Mouse (Mus musculus) embryonic facial prominence, embryonic 14.5 days (tissue): ENCODE measurements at regions not wholly inside any gene's neighbourhood (a gene's known extent, or its start where the extent isn't known, plus 50 kb on each side); places are given as distances from the start of the nearest gene placed in this dataset.

Source experiments
- ATAC-seq: fragments of 200-750 bp; cut with Nextera tagmentation; 2 replicates; pipeline ENCODE4 v1.8.0; 2017; ENCODE audit warnings: low read depth, moderate number of reproducible peaks, moderate TSS enrichment
- DNase-seq: peaks from one replicate; pipeline ENCODE4 v3.0.0-alpha.2; 2015; ENCODE audit warnings: low spot score
- H3K27ac ChIP-seq: fragments of 300-500 bp; sonication (generic); replicated peaks from 2 replicates; pipeline ENCODE4 v1.5.1; 2014; ENCODE audit warnings: low read depth, mild to moderate bottlenecking, low read length, moderate library complexity
- H3K27me3 ChIP-seq: fragments of 300-500 bp; sonication (generic); replicated peaks from 2 replicates; pipeline ENCODE4 v1.6.1; 2014; ENCODE audit warnings: low read length; ENCODE audit not compliant: control insufficient read depth, insufficient read depth
- H3K36me3 ChIP-seq: fragments of 300-500 bp; sonication (generic); 2 replicates; pipeline ENCODE4 v1.6.1; 2014; ENCODE audit warnings: low read length, mixed read lengths; ENCODE audit not compliant: control insufficient read depth, insufficient read depth
- H3K4me1 ChIP-seq: fragments of 300-500 bp; sonication (generic); 2 replicates; pipeline ENCODE4 v1.6.1; 2014; ENCODE audit warnings: antibody characterized with exemption, low read length; ENCODE audit not compliant: control insufficient read depth, insufficient read depth
- H3K4me2 ChIP-seq: fragments of 300-500 bp; sonication (generic); 2 replicates; pipeline ENCODE4 v1.6.1; 2014; ENCODE audit warnings: low read depth, mild to moderate bottlenecking, low read length, moderate library complexity, mixed read lengths
- H3K4me3 ChIP-seq: fragments of 300-500 bp; sonication (generic); 2 replicates; pipeline ENCODE4 v1.5.1; 2014; ENCODE audit warnings: low read depth, mild to moderate bottlenecking, low read length
- H3K9ac ChIP-seq: fragments of 300-500 bp; sonication (generic); 2 replicates; pipeline ENCODE4 v1.6.1; 2014; ENCODE audit warnings: low read depth, mild to moderate bottlenecking, low read length, moderate library complexity, mixed read lengths
- H3K9me3 ChIP-seq: fragments of 300-500 bp; sonication (generic); 2 replicates; pipeline ENCODE4 v1.6.1; 2016; ENCODE audit warnings: low read length; ENCODE audit not compliant: control insufficient read depth
- WGBS: fragments of 180-500 bp; shearing (Covaris S2); extraction: QIAGEN DNeasy Blood & Tissue Kit; methylation state at CpG from one replicate; pipeline ENCODE4 v1.1.7; 2014; 5-methylcytosine and 5-hydroxymethylcytosine counted together

DNA sequence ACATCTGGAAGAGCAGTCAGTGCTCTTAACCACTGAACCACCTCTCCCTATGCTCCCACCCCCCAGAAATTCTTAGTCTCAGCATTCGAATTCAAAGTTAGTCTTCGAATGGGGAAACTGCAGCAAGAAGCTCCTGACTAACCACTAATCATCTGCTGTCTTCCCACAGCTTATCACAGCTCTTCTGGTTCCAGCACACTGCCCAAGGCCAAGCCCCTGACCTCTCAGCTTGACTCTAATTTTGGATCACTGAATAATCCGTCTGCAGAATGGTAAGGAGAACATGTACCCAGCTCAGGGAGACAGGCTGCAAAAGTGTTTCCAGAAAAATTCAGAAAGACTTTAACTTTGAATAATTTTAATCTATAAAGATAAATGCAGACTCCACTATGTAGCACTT is 325.8 kb upstream of the 2610001J05Rik start:
- H3K4me1 ChIP-seq: no peaks in the 10 kb centered on the region
- H3K4me2 ChIP-seq: no peak overlapping the region
- H3K9ac ChIP-seq: no peak overlapping the region
- H3K27ac ChIP-seq: no peak overlapping the region
- ATAC-seq (no peak), DNase-seq (peak; percentile 2)
- no peaks in the 10 kb centered on the region for H3K36me3 ChIP-seq
- WGBS: 65% methylated on average over 3 of the region's 3 CpGs
- H3K9me3 ChIP-seq: no peaks in the 10 kb centered on the region
- no peaks in the 10 kb centered on the region for H3K27me3 ChIP-seq
- no peak overlapping the region for H3K4me3 ChIP-seq

DNA sequence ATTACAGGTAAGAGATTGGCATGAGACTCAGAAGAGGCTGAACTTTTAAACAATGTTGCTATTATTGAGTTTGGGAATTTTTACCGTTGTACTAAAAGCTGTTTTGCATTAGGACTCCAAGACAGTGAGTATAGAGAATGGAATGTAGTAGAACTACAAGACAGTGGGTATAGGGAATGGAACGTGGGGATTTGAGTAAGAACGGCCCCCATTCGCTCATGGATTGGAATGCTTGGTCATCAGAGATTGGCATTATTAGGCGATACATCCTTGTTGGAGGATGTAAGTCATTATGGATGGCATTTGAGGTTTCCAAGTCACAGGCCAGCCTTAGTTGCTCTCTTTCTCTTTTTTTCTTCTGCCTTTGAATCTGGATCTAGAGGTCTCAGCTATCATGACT is 324.0 kb upstream of the 2610001J05Rik start:
- Histone ChIP-seq H3K4me3 (no peak overlapping the region), H3K27me3 (no peaks in the 10 kb centered on the region), H3K4me1 (no peaks in the 10 kb centered on the region), H3K36me3 (no peaks in the 10 kb centered on the region), H3K4me2 (no peak overlapping the region), H3K9ac (no peak overlapping the region), H3K9me3 (no peaks in the 10 kb centered on the region), H3K27ac (no peak overlapping the region)
- no peak for DNase-seq
- whole genome bisulfite sequencing: 70% methylated on average over 5 of the region's 5 CpGs
- no peak for ATAC-seq

DNA sequence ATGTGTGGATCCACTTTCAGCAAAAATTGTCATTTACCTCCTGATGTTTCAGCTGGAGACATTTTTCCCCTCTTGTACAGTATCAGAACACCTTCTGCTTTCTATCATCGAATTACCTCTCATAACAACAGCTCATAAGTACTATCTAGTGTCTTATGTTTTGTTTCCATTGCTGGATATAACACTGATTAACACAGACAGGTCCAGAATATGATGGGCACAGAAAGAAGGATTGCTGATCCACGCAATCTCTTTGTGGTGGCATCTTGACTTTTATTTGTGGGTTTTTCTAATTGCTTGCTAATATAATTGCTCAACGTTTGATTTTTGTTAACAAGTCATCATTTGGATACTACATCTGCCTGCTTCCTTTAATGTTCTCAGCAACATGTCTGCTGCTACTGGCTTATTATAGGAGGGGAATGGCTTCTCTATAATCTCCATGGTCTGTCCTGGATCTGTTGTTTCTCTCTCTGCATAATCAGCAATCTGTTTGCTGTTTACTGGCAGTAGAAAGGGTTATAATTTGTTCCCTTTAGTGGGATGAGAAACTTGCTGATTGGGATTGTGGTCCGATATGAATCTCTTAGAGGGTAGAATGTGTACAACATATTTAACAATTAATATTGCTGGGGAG is 320.2 kb upstream of the 2610001J05Rik start:
- no peak overlapping the region for H3K4me3 ChIP-seq
- no peak for DNase-seq
- no peak overlapping the region for H3K9ac ChIP-seq
- no peaks in the 10 kb centered on the region for H3K27me3 ChIP-seq
- H3K4me2 ChIP-seq: no peak overlapping the region
- ATAC-seq: no peak
- H3K36me3 ChIP-seq: no peaks in the 10 kb centered on the region
- no peak overlapping the region for H3K27ac ChIP-seq
- H3K9me3 ChIP-seq: no peaks in the 10 kb centered on the region
- WGBS: 73% methylated on average over 4 of the region's 4 CpGs
- H3K4me1 ChIP-seq: no peaks in the 10 kb centered on the region

DNA sequence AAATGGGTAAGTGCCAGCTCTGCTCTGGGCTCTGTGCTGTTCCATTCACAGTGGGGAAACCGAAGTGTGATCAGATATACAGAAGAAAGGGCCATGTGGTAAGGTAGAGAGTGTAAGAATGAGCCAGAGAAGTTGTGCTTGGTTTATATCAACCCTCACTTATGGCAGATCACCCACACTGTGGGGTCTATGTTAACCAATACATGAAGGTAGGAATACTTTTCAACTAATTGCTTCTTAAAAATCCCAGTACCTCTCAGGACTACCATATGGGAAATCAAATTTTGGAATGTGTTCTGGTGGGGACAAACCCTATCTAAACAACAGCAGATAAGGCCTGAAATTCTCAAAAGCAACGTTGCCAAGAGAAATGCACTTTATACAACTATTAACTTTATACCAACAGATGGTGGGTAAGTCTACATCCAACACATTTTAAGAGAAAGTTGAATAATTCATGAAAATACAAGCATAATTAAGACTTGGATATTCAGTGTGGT is 314.7 kb upstream of the 2610001J05Rik start:
- Histone ChIP-seq H3K27ac (no peak overlapping the region), H3K36me3 (no peaks in the 10 kb centered on the region), H3K4me2 (no peak overlapping the region), H3K4me3 (no peak overlapping the region), H3K9me3 (peaks cover 4% of the 10 kb centered on the region; the same call in 1 of the 2 replicates), H3K4me1 (no peaks in the 10 kb centered on the region), H3K9ac (no peak overlapping the region), H3K27me3 (no peaks in the 10 kb centered on the region)
- ATAC-seq (no peak), DNase-seq (no peak)
- 54% methylated on average over 2 of the region's 2 CpGs for WGBS

DNA sequence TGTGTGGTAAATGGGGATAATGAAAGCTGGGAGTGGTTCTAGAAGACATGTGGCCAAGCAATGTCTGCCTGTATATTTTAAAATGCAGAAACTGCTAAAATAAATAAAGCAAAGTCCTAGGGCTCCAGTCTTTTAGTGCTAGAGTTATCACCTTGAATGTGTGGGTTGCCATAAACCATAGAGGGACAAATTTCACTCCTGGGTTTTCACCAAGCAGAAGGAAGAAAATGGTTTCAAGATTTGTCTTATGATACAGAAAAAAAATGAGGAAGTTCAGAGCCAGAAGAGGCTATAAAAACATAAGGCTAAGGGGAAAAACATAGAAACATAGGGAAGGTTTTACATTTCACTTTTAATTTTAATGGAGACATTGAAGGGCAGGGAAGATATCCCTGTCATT is 276.1 kb upstream of the 2610001J05Rik start:
- no peaks in the 10 kb centered on the region for H3K36me3 ChIP-seq
- no peaks in the 10 kb centered on the region for H3K9me3 ChIP-seq
- H3K27me3 ChIP-seq: no peaks in the 10 kb centered on the region
- no peaks in the 10 kb centered on the region for H3K4me1 ChIP-seq
- no peak overlapping the region for H3K4me2 ChIP-seq
- no peak for DNase-seq
- ATAC-seq: no peak
- no peak overlapping the region for H3K9ac ChIP-seq
- no peak overlapping the region for H3K27ac ChIP-seq
- H3K4me3 ChIP-seq: no peak overlapping the region

DNA sequence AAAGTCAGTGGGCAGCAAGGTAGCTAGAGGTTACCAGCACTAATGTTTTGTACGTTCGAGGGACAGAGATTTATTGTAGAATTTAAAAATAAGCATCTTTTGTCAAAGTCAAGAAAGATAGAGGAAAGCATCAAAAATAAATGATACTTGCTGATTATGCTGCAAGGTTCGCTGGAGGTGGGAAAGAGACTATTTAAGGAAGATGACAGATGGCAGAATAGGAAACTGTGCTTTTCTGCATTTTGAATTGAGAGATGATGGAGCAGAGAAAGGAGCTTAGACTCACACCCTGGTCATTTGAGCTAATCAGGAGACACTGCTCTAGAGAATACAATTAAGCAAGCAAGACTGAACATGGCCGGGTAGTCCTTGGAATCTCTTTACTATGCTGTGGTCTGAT is 275.1 kb upstream of the 2610001J05Rik start:
- H3K4me1 ChIP-seq: no peaks in the 10 kb centered on the region
- H3K27me3 ChIP-seq: no peaks in the 10 kb centered on the region
- H3K9ac ChIP-seq: no peak overlapping the region
- WGBS: 88% methylated on average over 4 of the region's 4 CpGs
- H3K4me3 ChIP-seq: no peak overlapping the region
- H3K36me3 ChIP-seq: no peaks in the 10 kb centered on the region
- no peak overlapping the region for H3K4me2 ChIP-seq
- H3K27ac ChIP-seq: no peak overlapping the region
- H3K9me3 ChIP-seq: no peaks in the 10 kb centered on the region
- ATAC-seq: no peak
- DNase-seq: no peak

DNA sequence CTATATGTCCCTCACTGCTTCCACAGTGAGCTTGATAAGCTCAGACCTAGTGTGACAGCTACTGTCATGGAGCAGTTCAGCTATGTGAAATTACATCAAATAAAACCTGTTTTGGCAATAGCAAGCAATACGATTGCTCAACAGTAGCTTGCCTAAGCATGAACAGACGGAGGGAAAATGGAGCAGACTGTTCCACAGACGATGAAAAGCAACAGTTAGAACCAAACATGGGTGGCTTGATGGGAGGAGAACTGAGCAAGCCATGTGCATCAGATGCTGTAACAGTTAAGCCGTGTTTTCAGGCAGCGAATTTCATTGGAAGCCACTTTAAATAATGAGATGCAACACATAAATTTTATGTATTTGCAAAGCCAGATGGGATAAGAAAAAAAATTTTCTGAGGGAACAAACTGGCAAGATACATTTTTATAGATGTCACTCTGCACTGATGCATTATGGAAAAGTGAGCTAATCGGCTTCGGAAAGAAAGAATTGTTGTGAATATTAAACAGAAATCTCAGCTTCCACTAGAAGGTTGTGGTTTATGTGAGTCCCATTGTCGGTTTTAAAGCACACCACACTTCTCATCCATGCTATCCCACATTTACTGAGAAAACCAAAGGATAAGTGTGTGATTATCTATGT is 270.9 kb upstream of the 2610001J05Rik start:
- 71% methylated on average over 8 of the region's 8 CpGs for WGBS
- Histone ChIP-seq H3K4me2 (no peak overlapping the region), H3K36me3 (no peaks in the 10 kb centered on the region), H3K27me3 (no peaks in the 10 kb centered on the region), H3K4me1 (no peaks in the 10 kb centered on the region), H3K27ac (no peak overlapping the region), H3K9ac (no peak overlapping the region), H3K4me3 (no peak overlapping the region), H3K9me3 (no peaks in the 10 kb centered on the region)
- ATAC-seq: no peak
- DNase-seq: peak; percentile 11

DNA sequence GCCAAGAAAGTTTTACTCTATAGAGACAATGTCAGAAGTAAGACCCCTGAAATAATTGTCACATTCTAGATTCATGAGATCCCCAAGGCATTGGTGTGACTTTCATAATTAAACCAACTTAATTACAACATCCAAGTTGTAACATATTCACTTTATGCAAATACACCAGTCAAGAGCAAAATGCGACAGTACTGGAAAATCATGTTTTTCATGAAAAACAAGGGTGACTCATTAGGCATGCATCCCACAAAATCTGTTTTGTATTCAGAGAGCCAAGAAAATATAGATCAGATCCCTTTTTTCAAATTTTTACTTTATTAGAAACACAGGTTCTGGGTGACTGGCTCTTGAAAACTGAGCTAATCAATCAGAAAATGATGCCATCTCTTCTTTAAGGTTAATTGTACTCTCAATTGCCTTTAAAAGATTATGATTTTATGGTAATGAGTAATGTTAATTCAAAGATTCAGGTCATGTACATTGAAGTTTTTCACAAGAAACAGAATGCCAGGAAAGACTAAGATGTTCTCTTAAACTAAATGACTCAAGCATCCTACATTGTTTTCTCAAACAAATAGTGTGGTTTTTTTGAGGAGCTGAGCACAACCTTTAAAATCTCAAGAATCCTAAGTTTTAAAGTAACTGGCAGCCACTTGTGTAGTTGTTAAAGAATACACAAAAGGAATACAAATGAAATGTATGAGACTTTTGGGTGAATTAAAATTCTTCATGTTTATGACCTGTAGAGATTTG is 259.2 kb upstream of the 2610001J05Rik start:
- Histone ChIP-seq H3K4me2 (no peak overlapping the region), H3K4me3 (no peak overlapping the region), H3K4me1 (no peaks in the 10 kb centered on the region), H3K27me3 (no peaks in the 10 kb centered on the region), H3K27ac (no peak overlapping the region; the same call in 1 of the 2 replicates), H3K9ac (no peak overlapping the region), H3K36me3 (no peaks in the 10 kb centered on the region), H3K9me3 (no peaks in the 10 kb centered on the region)
- ATAC-seq (no peak), DNase-seq (no peak)
- 59% methylated on average over 1 of the region's 1 CpGs for WGBS
